Mouse (Mus musculus) liver, adult 2 months (tissue): Measurements from ENCODE around the gene Hoxc4. TPM values are rescaled to one million over a fixed set of nuclear protein-coding genes. Genes with fewer than 3 reads are reported as not detected.

ENCODE experiments used
- DNase-seq: peaks from one replicate; pipeline ENCODE4 v3.0.0-alpha.2; 2011; ENCODE audit warnings: low read depth, low spot score; ENCODE audit errors: extremely low read depth
- H3K27ac ChIP-seq: fragments of 200-500 bp; replicated peaks from 2 replicates; pipeline ENCODE4 v1.5.1; 2012; ENCODE audit warnings: low read depth, mild to moderate bottlenecking, control low read depth, inconsistent platforms, low read length; ENCODE audit not compliant: insufficient read depth
- H3K27me3 ChIP-seq: fragments of 200-500 bp; 2 replicates; pipeline ENCODE4 v1.6.1; 2012; ENCODE audit warnings: mild to moderate bottlenecking, moderate library complexity, low read length, inconsistent platforms; ENCODE audit not compliant: control insufficient read depth, insufficient read depth
- H3K36me3 ChIP-seq: fragments of 200-500 bp; 2 replicates; pipeline ENCODE4 v1.6.1; 2012; ENCODE audit warnings: low read length, inconsistent platforms; ENCODE audit not compliant: control insufficient read depth, insufficient read depth
- H3K4me1 ChIP-seq: fragments of 200-500 bp; 2 replicates; pipeline ENCODE4 v1.6.1; 2011; ENCODE audit warnings: low read length; ENCODE audit not compliant: control insufficient read depth, insufficient read depth
- H3K4me3 ChIP-seq: fragments of 200-500 bp; 2 replicates; pipeline ENCODE4 v1.5.1; 2011; ENCODE audit warnings: low read depth, mild to moderate bottlenecking, control low read depth, low read length, moderate library complexity; ENCODE audit not compliant: insufficient read depth
- H3K79me2 ChIP-seq: fragments of 200-500 bp; 2 replicates; pipeline ENCODE4 v1.6.1; 2012; ENCODE audit warnings: inconsistent platforms, mild to moderate bottlenecking, low read length, moderate library complexity; ENCODE audit not compliant: control insufficient read depth, insufficient read depth
- H3K9ac ChIP-seq: fragments of 200-500 bp; 2 replicates; pipeline ENCODE4 v1.6.1; 2012; ENCODE audit warnings: low read depth, mild to moderate bottlenecking, control low read depth, inconsistent platforms, low read length
- CTCF ChIP-seq: fragments of 200-500 bp; IDR thresholded peaks from 2 replicates; pipeline ENCODE4 v1.5.1; 2011; ENCODE audit warnings: low read depth, low read length, control low read depth
- POLR2A ChIP-seq: fragments of 200-500 bp; IDR thresholded peaks from 2 replicates; pipeline ENCODE4 v1.6.1; 2011; ENCODE audit warnings: low read length, control low read depth; ENCODE audit not compliant: insufficient read depth; ENCODE audit errors: extremely low read depth
- WGBS: fragments of 180-500 bp; shearing (Covaris S2); methylation state at CpG from one replicate; pipeline ENCODE4 v1.1.7; 2018; 5-methylcytosine and 5-hydroxymethylcytosine counted together
- polyA plus RNA-seq: library from polyadenylated mRNA; depleted of rRNA; stranded (reverse); fragments of >200 nt; gene quantifications from 2 replicates; pipeline ENCODE4 v1.2.3, GENCODE M21; 2012
- total RNA-seq: library from RNA; depleted of rRNA; stranded (reverse); fragments of >200 nt; gene quantifications from 2 replicates; pipeline ENCODE4 v1.2.3, GENCODE M21; 2014

Hoxc4 gene
- total and polyA plus RNA-seq, 2 experiments, result not detected

DNA sequence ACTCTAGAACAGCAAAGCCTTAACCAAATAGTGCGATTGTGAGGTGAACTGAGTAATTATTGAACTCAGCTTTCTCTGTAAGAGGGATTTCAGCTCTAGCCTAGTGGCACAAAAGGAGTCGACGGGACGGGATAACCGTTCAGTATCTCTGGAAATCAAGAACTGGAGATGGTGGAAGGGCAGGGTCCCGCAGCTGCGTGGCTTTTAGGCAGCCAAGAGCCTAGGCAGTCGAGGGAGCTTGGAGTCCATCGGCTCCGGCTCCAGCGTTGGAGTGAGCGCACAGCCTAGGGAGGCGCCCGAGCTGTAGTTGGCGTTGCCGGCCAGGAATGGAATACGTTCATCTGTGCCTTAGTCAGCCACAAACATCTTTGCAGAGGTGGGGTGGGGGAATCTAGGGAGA, 13.4 kb upstream of the Hoxc4 start:
- TF ChIP-seq CTCF (no peak), POLR2A (no peak)
- Histone ChIP-seq H3K4me1 (no peaks in the 10 kb centered on the region), H3K79me2 (no peaks in the 10 kb centered on the region), H3K27ac (no peak overlapping the region), H3K27me3 (peaks cover 11% of the 10 kb centered on the region), H3K4me3 (no peak overlapping the region), H3K9ac (no peak overlapping the region), H3K36me3 (no peaks in the 10 kb centered on the region)
- DNase-seq, result no peak
- 3% methylated on average over 17 of the region's 17 CpGs for WGBS

DNA sequence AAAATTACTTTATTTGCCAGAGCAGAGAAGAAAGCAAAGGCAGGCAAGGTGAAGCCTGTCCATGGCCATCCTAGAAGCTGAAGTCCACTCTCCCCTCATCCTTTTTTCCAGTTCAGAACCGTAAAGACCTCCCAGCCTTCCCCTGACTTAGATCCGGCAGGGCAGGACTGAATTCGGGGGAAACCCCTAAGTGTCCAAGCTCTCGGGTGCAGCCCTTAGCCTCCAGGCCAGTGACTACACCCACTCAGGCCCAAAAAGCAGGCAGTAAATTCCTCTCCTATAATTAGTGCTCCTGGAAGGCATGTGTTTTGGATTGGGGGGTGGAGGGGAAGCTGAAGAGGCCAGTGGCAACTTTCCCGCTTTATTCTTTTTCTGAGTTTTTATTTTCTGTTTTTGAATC, 12.9 kb upstream of the Hoxc4 start:
- DNase-seq, result no peak
- H3K27ac ChIP-seq, result no peak overlapping the region
- H3K36me3 ChIP-seq, result no peaks in the 10 kb centered on the region
- no peaks in the 10 kb centered on the region for H3K4me1 ChIP-seq
- H3K9ac ChIP-seq, result no peak overlapping the region
- peaks cover 16% of the 10 kb centered on the region for H3K27me3 ChIP-seq
- no peaks in the 10 kb centered on the region for H3K79me2 ChIP-seq
- TF ChIP-seq POLR2A (no peak), CTCF (no peak)
- no peak overlapping the region for H3K4me3 ChIP-seq
- 13% methylated on average over 5 of the region's 5 CpGs for WGBS

DNA sequence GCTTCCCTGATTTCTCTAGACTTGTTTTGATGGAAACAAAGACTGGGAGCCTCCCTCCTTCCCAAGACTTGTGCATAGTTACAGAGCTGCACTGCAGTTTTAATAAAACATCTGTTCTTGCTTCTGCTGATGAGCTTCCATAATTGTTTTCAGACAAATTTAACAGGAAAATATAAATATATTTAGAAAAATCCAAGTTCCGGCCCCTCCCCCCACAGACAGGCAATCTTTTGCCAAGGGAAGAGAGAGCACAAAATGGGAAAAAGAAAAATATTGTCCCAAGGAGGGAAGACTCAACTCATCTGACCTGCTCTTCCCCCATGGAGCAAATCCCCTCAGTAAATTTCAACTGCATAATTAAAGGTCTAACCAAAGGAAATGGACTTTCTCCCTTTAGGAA, 12.4 kb upstream of the Hoxc4 start:
- H3K27ac ChIP-seq, result no peak overlapping the region
- no peak for DNase-seq
- H3K36me3 ChIP-seq, result no peaks in the 10 kb centered on the region
- no peaks in the 10 kb centered on the region for H3K79me2 ChIP-seq
- H3K4me3 ChIP-seq, result no peak overlapping the region
- no peaks in the 10 kb centered on the region for H3K4me1 ChIP-seq
- H3K27me3 ChIP-seq, result peaks cover 19% of the 10 kb centered on the region
- TF ChIP-seq CTCF (no peak), POLR2A (no peak)
- H3K9ac ChIP-seq, result no peak overlapping the region
- 28% methylated on average over 1 of the region's 1 CpGs for WGBS

DNA sequence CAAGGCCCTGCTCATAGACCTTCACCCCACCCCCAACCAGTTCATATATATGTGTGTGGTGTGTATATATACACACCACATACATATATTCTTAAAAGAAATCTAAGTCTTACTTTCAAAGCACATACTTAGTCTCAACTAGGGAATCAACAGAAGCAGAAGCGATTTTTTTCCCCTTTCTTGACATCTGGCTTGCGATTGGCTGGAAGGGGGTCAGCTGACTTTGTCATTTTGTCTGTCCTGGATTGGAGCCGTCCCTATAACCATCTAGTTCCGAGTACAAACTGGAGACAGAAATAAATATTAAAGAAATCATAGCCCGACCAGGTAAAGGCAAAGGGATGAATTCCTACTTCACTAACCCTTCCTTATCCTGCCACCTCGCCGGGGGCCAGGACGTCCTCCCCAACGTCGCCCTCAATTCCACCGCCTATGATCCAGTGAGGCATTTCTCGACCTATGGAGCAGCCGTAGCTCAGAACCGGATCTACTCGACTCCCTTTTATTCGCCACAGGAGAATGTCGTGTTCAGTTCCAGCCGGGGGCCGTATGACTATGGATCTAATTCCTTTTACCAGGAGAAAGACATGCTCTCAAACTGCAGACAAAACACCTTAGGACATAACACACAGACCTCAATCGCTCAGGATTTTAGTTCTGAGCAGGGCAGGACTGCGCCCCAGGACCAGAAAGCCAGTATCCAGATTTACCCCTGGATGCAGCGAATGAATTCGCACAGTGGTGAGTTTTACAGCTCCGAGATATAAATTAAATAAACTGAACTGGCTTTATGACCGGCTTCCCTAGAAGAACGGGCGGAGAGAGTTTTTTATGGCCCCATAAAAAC, 9.2 kb upstream of the Hoxc4 start:
- H3K4me3 ChIP-seq, result no peak overlapping the region
- H3K9ac ChIP-seq, result no peak overlapping the region
- no peaks in the 10 kb centered on the region for H3K36me3 ChIP-seq
- no peak for DNase-seq
- TF ChIP-seq POLR2A (no peak), CTCF (no peak)
- 5% methylated on average over 27 of the region's 27 CpGs for WGBS
- H3K79me2 ChIP-seq, result no peaks in the 10 kb centered on the region
- no peaks in the 10 kb centered on the region for H3K4me1 ChIP-seq
- H3K27me3 ChIP-seq, result peaks cover 35% of the 10 kb centered on the region
- no peak overlapping the region for H3K27ac ChIP-seq

DNA sequence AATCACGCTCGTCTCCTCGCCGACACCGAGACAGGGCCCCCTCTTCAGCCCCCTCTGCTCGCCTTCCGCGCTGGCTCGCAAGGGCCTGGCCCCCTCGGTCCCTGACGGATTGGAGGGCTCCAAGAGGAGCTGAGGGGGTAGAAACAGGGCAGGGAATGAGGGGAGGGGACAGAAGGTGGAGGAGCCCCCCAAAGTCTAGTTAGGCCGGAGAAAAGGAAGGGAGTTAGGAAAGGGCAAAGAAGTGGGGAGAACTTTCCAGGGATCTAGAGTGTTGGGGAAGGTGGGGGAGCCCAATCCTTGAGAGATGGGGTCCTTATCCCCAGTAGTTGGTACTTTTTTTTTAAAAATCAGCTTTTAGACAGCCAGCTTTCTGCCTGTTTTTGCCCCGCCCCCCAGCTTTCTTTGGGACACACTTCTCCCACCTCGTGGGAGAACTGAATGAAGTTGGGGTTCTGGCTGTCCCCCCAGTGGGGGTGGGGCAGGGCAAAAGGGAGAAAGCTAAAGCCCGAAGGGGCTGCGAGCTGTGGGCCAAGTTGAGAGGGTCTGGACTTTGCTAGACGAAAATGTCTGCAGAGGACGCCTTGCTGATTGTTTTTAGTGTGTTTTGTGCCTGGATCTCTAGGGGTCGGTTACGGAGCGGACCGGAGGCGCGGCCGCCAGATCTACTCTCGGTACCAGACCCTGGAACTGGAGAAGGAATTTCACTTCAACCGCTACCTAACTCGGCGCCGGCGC, 8.5 kb upstream of the Hoxc4 start:
- Histone ChIP-seq H3K27ac (no peak overlapping the region), H3K36me3 (no peaks in the 10 kb centered on the region), H3K27me3 (peaks cover 35% of the 10 kb centered on the region), H3K9ac (no peak overlapping the region), H3K79me2 (no peaks in the 10 kb centered on the region), H3K4me1 (no peaks in the 10 kb centered on the region), H3K4me3 (no peak overlapping the region)
- WGBS, result 5% methylated on average over 31 of the region's 31 CpGs
- DNase-seq, result no peak
- no peak for TF ChIP-seq POLR2A
- TF ChIP-seq CTCF, result no peak
